Mouse (Mus musculus): ENCODE measurements at regions not wholly inside any gene's neighbourhood (a gene's known extent, or its start where the extent isn't known, plus 50 kb on each side); places are given as distances from the start of the nearest gene placed in this dataset.

GRCm38 (mm10) chr1:52324356-52324755, 91.3 kb upstream of the Gls start:
- no peak for TF ChIP-seq CTCF (IDR thresholded peaks at IDR 0.05; ENCODE audit: low read depth, low read length)
- no peak for TF ChIP-seq EP300 (IDR thresholded peaks at IDR 0.05; ENCODE audit: insufficient read depth, low read depth, low read length)

Data from ES-Bruce4 (cell line).